Mouse (Mus musculus) adrenal gland, adult 18-20 months (tissue): ENCODE measurements around the gene Myo3b. TPM values are rescaled to one million over a fixed set of nuclear protein-coding genes. Genes with fewer than 3 reads are reported as not detected.
"Not testable (repeated sequence)": the region's sequence is repeated elsewhere in the genome, so short reads cannot be mapped to it uniquely, and the experiment has no call there.

Experiments
- DNase-seq, 2 experiments: peaks; one replicate each; pipeline ENCODE4 v3.0.0; 2021 to 2022; ENCODE audit warnings: low spot score in 2 of 2
- total RNA-seq, 2 experiments: library from RNA; stranded (reverse); gene quantifications; 1 replicate in 1 of 2; 2 replicates in 1 of 2; pipeline ENCODE4 v1.2.3; 2021

The Myo3b gene
- total RNA-seq, 2 experiments from 2014 or later: not detected

DNA sequence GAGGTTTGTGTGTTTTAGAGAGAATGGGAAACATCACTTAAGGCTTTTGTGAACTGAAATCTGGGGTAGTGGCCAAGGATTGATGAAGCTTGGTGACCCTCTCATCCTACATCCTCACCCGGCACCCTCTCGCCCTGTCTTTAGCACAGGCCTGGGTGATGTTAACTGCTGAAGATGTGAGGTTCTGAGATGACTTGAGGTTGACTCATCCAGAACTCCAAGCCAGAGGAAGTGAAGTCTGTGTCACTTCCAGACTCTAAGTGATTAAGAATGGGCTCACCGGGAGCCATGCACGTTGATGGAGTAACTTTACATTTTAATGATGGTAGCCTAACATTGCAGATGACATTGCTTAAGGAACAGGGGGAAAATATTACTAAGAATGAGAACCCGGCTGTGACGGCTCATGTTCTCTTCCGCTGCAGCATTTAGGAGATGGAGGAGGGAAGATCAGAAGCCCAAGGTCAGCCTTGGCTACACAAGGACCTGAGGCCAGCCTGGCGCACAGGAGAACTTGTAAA is 143.3 kb downstream of the Myo3b start:
- DNase-seq: no peak

DNA sequence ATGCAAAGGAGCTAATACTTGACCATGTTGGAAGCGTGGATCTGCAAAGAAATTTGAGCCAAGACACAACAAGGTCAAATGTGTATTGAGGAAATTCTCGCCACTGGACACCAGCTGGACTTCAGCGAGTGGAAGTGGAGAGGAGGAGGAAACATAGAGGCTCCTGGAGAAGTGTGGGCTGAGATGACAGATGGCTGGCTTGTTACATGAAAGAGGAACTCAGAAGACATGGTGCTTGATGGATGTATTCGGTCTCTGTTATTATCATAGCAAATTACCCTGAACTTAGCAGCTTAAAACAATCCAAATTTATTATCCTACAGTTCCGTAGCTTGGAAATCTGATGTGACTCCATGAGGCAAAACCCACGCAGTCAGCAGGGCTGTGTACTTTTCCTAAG is 148.1 kb downstream of the Myo3b start:
- DNase-seq: no peak

DNA sequence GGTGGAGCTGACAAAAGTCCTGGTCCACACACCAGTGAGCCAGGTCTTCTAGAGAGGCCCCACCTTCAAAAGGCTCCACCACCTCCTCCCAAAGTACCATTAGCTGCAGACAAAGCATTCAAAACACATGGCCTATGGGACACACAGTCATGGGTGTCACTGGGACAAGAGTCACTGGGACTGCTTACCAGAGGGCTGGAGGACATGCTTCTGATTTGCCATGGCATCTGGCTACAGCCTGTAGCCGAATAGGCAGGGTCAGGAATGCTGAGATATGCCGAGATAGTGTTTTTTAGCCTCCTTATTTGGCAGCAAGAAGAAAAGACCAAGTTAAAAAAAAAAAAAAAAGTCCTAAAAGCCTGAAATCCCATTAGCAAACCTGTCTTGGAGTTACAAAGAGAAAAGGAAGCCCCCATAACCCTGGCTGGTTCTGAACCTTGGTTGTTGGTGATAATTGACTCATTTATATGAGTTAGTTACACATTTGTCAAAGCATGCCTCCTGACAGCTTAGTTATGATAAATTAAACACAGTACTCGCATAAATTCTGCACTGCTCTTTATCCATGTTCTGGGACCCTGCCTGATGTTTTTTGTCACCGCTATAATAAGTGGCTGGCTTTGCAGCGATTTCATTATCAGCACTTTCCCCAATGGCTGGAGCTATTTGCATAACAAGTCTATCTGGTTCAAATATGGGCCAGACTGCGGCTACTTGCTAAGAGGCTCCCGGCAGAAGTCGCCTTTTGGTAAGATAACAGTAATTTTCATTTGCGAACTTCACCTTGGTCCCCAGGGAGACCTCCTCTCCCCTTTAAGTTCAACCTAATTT is 156.7 kb downstream of the Myo3b start:
- DNase-seq: no peak

DNA sequence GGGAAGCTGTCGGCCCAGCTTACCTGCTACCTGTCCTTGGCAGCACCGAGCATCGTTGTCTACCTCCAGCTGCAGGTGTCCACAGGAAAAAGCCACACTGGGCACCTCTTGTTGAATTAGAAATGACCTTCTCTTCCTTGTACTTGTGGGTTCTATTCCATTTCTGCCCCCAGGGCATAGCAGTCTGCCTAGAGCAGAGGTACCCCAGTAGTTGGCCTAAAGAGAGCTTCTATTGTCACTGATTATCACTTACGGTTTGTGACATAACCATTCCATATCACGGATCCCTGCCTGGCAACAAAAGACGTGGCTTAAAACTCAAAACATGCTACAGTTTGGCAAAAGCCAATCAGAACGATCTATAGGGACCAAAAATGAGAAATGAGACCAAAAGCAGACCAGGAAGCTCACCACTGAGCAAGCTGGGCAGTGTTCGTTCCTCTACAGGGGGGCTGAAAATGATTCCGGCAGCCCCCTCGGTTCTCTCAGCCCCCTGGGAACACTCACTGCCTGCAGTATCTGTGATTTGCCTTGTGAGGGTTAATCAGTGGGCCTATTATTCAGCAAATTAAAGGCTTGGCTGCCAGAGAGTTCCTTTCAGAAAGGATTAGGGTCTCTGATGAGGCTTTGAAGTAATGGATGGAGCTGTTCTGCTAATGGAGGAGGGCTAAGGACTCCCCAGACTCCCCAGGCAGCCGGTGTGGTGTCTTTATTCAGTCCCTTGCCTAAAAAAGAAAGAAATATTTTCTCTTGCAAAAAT is 163.1 kb downstream of the Myo3b start:
- no peak for DNase-seq

DNA sequence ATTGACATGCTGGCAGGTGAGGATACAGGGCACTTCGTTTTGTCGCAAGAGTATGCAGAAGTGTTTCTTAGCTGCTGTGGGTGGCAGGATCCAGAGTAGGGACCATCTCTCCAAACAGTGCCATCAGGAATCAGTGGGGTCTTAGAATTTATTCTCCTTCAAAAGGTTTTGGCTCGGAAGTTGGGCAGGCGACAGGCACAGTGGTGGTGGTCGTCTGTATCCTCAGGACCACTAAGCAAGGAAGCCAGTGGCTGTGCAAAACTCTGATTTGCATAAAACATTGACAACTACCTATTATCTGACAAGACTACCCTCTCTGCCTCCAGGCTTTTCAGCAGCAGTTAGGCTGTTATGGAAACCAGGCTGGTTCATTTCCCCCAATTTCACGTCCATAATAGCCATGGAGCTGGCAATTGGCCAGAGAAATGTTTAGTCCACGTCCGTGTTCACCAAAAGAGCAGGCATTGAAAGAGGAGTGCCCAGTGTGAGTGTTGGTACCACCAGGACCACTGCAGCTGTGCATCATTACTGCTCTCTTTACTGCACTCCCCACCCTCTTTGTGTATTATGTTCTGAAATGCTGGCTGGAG is 163.7 kb downstream of the Myo3b start:
- no peak for DNase-seq

DNA sequence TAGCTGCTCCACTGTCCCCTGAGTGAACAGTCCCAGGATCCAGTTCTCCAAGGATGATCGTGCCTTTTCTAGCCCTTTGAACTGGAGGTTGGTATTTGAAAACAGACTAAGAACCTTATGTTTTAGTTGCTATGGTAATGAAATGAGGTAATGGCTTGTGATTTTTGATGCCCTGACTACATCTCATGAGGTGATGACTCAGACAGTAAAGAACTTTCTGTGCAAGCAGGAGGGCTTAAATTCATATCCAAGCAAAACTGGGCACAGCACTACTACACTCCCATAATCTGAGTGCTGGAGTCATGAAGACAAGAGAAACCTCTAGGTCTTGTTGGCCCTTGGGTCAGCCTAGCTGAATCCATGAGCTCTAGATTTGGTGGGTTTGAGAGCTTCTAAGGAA is 169.5 kb downstream of the Myo3b start:
- no peak for DNase-seq

DNA sequence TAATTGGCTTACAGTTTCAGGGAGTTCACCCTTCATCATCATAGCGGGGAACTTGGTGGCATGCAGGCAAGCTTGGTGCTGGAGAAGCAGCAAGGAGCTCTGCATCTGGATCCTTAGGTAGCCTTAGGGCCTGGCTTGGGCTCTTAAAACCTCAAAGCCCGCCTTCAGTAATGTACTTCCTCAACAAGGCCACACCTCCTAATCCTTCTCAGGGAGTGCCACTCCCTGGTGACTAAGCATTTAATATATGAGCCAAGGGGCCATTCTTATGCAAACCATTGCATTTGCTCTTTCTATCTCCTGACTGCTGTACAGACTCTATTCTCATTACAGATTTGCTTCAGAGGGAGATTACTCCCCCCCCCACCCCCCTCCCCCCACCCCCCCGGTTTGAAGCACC is 170.9 kb downstream of the Myo3b start:
- no peak for DNase-seq

DNA sequence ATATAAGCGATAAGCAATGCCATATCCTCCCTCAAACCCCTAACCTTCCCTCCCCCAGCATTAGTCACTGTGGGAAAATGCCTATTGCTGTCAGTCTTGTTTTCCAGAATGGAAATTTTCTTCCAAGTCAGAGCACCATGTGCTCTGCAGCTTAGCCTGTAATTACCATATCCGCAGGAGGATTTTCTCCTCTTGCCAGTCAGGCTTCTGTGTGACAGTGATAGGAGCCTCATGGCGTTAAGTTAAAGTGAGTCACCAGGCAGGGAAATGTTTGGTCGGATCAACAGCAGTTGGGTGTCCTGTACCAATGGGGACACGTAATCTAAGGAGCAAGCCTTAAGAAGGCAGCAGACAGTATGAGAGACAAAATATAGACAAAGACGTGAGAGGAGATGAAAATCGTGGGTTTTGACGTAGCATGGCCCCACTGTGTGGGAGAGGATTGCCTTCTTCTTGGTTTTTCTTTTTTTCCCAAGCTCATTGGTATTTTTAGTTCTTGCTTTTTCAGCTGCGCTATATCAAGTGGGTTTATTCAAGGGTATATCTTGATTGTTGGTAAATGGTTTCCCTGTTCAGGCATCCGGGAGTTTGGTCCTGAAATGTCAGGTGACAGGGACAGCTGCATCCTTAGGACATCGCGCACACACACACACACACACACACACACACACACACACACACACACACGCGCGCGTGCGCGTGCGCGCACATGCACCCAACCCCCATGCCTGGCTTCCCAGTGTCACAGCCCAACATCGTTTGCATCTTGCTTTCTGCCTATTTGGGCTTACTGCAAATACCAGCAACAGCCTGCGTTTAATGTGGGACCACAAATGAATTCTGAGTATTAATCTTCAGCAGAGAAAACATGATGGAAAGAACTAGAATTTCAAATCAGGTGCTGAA is 171.8 kb downstream of the Myo3b start:
- no peak for DNase-seq

DNA sequence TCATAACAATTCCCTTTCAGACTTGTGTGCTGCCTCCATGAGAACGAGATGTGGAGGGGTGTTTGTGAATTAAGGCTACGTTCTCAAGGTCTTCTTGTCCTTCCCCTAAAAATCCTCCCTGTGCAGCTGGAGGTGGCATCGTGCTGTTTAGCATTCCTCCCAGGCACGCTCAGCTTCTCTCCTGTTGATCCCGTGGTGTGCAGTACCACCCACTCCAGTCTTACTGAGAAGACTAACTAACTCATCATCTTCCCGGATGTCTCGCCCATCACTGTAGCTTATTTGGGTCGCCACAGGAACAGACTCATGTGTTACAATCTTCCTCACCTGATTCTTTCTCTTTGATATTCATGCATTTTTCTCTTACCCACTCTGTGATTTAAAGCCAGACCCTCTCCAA is 175.5 kb downstream of the Myo3b start:
- no peak for DNase-seq

DNA sequence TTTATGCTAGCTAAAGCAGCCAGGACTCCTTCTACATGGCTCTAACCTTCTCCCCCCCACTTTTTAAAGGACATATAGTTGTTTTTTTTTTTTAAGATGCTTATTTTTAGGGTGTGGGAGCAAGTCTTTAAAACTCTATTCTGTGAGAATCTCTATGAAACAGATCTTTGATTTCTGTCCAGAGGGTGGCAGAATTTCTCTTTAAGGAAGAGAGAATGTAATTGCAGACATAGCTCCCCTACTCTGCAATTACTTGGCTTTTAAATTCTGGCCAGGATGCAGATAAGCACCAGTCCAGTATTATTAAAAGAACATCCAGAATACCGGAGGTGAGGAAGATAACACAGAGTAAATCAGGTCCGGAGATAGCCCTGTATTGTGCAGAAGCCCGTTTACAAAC is 178.9 kb downstream of the Myo3b start:
- DNase-seq: no peak

DNA sequence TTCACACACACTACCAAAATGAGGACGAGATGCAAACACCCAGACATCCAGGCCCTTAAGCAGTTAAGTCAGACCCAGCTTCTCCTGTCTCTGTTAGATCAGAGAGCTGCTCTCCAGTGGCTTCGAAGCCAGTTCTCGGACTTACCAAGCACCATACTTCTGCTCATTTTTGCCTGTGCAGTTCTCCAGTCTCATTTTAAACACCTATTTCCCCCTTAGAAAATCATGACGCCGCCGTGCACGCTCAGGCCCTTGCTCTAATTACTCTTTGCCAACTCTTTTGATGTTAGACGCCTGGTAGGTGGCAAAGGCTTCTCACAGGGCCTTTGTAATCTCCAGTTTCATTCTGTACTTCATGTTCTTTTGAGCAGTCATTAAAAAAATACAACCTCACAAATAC is 179.5 kb downstream of the Myo3b start:
- DNase-seq: no peak

DNA sequence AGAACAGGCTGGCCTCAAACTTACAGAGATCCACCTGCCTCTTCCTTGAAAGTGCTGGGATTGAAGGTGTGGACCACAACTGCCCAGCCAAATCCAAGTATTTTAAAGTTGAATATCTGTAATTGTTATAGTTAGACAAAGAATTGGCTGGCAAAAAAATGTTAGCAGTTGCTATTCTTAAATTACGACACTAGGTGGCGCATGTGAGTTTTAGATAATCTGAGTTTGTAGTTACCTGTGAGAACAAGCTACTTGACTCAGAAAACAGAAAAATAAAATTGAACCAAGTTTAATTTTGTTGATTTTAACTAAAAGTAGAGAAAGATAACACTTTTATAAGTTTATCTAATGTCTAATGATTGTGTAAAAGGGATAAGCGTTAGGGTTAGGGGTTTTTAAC is 187.8 kb downstream of the Myo3b start:
- peak in 1 of 2 experiments; percentile 13 for DNase-seq

DNA sequence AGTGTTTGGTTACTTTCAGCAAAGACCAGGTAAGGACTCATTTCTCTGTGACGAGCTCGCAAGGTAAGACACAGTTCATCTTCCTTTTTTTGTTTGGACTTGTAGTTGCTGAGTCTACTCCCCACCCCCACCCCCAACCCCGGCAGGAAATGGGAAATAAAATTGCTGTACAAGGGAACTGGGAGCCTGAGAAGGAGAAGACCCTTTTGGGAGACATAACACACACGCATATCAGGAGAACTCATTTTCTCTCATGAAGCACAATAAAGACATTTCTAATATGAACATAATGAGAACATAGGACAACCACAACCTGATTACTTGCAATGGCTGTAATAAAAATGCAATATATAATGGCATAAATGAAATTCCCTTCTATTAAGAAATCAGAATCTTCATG is 195.5 kb downstream of the Myo3b start:
- not testable (repeated sequence) for DNase-seq

DNA sequence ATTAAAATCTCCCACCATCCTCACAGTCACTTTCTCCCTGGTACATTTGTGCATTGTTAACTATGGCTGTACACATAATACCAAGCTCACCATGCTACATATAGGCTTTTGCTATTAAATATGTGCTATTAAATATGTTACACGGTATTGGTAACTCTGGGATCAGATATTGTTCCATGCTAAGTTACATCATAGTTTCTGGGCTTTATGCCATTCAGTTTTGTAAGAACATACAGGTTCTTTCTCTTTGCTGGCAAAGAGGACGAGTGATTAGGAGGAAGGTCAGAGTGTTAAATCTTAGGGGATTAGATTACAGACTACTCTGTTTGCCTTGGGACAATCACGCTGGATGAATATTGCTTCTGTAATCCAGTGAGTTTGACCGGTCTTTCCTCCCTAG is 207.1 kb downstream of the Myo3b start:
- DNase-seq: no peak

DNA sequence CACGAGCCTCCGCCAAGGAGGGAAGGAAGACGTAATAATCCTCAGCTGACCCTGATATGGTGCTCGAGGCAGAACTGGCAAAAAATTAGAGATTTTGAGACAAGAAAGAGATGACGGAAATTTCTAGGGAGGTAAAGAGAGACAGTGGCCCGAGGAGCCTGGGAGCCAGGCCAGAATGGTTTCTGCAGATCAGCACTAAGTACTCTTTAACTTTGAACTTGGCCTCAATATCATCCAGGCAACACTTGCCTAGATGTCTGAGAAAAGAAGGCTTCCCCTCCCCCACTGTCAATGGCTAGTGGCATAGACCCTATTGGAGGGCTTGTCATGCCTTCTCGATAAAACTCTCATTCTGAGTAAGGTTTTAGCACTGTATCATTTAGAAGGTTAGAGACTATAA is 209.7 kb downstream of the Myo3b start:
- DNase-seq: no peak

DNA sequence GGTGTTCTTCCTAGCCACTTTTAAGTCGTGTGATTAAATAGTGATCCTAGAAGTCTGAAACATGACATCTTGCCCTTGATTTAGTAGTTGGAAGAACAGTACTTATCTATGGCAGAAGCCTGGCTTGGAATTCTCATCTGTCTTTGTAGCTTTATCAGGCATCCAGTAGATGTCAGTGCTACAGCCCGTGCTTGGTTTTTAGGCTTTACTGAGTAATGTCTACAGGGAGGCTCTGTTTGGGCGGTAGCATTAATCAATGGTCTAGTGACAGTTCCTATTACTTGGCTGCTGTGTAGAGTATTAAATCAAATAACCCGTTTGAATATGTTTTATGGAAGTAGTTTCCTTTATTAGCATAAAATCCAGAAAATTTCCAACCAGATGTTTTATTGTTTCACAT is 210.9 kb downstream of the Myo3b start:
- DNase-seq: no peak

DNA sequence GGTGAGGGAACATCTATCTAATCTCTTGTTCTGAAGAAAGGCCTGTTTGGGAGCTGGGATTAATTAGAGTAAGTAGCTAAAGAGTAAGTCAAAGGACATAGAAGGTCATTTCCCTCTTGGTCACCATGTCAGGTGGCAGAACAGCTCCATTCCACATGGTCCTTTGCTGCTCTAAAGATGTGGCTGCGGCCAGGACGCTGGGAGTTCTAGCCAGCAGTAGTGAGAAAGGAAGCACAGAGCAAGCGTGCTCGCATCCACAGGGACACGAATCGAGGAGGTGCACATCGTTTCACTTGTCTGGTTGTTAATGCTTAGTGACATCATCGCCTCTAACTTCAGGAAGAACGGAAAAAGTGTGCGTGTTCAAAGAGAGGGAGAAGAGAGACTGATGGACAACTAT is 212.3 kb downstream of the Myo3b start:
- DNase-seq: no peak

DNA sequence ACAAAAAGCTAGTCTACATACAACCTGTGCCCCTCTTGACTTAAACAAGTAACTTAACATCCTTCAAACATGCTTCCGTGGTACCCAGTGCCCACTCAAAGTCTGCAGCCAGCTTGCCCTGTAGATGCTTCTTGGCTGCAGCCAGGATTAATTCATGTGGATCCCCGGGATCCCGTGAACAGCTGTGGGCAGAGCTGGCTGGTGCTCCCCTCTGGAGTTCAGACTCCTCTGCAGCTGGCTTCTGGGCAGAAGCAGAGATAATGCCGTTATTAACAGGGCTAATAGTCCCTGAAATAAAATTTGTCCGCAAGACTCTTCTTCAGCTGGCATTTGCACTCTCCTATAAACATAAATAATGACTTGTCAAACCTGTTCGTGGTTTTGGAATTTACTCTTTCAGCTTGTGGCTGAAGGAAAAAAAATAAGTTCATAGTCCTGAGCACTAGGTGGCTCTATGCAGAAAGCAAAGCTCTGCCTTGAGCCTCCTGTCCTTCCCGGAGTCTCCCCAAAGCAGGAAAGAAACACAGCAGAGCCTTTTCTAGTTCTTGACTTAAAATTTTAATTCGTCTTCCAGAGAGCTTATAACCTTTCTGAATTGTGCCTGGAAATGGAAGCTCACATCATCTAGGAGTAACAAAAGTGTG is 220.6 kb downstream of the Myo3b start:
- DNase-seq: no peak

DNA sequence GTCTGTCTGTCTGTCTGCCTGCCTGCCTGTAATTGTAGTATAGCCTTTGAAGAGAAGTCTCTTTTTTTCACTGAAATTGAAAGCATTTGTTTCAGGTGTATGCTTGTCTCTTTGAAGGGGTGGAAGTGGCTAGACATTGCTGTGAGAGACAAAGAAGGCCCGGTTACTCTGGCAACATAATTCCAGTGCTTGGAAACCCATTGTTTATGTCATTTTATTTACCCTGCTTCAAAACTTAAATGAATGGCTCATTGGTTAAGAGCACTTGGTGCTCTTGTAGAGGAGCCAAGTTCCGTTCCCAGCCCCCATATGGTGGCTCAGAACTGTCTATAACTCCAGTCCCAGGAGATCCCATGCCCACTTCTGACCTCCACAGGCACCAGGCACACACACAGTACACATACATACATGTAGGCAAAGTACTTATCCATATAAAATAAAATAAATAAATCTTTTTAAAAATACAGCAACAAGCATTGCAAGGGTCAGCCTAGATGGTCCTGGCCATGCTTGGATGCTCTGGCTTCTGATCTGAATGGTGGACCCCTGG is 221.8 kb downstream of the Myo3b start:
- no peak for DNase-seq
